Mouse (Mus musculus) CH12.LX (cell line): ENCODE measurements around the gene Tmem88b.

Experiments
- CHD2 ChIP-seq: IDR thresholded peaks from 2 replicates; pipeline ENCODE4 v1.6.1; 2011; ENCODE audit warnings: low read length, improper control_type of control experiment
- CTCF ChIP-seq, 2 experiments: IDR thresholded peaks in 1 of 2; conservative IDR thresholded peaks in 1 of 2; 2 replicates each; pipeline ENCODE4 v1.5.1; 2011 to 2012; ENCODE audit warnings: low read depth in 2 of 2, low read length in 2 of 2, improper control_type of control experiment in 1 of 2, inconsistent platforms in 1 of 2, mild to moderate bottlenecking in 1 of 2, moderate library complexity in 1 of 2
- E2F4 ChIP-seq: IDR thresholded peaks from 2 replicates; pipeline ENCODE4 v1.6.1; 2011; ENCODE audit warnings: low read depth, low read length, improper control_type of control experiment; ENCODE audit not compliant: insufficient replicate concordance
- EP300 ChIP-seq: IDR thresholded peaks from 2 replicates; pipeline ENCODE4 v1.6.1; 2011; ENCODE audit warnings: low read length, improper control_type of control experiment
- IRF4 ChIP-seq: IDR thresholded peaks from 2 replicates; pipeline ENCODE4 v1.6.1; 2014; ENCODE audit warnings: low read depth, mild to moderate bottlenecking, inconsistent platforms, low read length, improper control_type of control experiment
- MAFK ChIP-seq: IDR thresholded peaks from 2 replicates; pipeline ENCODE4 v1.6.1; 2011; ENCODE audit warnings: low read length, improper control_type of control experiment; ENCODE audit not compliant: insufficient replicate concordance
- MAZ ChIP-seq: IDR thresholded peaks from 2 replicates; pipeline ENCODE4 v1.6.1; 2012; ENCODE audit warnings: low read depth, mild to moderate bottlenecking, inconsistent platforms, low read length, improper control_type of control experiment, moderate library complexity
- PAX5 ChIP-seq: IDR thresholded peaks from 2 replicates; pipeline ENCODE4 v1.6.1; 2012; ENCODE audit warnings: low read length, inconsistent platforms, mixed read lengths
- POLR2A ChIP-seq: IDR thresholded peaks from 2 replicates; pipeline ENCODE4 v1.6.1; 2011; ENCODE audit warnings: low read depth, mild to moderate bottlenecking, improper control_type of control experiment, low read length
- POLR2AphosphoS2 ChIP-seq: IDR thresholded peaks from 2 replicates; pipeline ENCODE4 v1.6.1; 2011; ENCODE audit warnings: low read depth, low read length, improper control_type of control experiment
- RAD21 ChIP-seq: IDR thresholded peaks from 2 replicates; pipeline ENCODE4 v1.6.1; 2011; ENCODE audit warnings: low read depth, mild to moderate bottlenecking, low read length, improper control_type of control experiment, moderate library complexity
- USF1 ChIP-seq: IDR thresholded peaks from 2 replicates; pipeline ENCODE4 v1.6.1; 2014; ENCODE audit warnings: low read depth, mild to moderate bottlenecking, inconsistent platforms, low read length, improper control_type of control experiment
- ZC3H11A ChIP-seq: IDR thresholded peaks from 2 replicates; pipeline ENCODE4 v1.6.1; 2012; ENCODE audit warnings: low read depth, mild to moderate bottlenecking, inconsistent platforms, low read length, improper control_type of control experiment

DNA sequence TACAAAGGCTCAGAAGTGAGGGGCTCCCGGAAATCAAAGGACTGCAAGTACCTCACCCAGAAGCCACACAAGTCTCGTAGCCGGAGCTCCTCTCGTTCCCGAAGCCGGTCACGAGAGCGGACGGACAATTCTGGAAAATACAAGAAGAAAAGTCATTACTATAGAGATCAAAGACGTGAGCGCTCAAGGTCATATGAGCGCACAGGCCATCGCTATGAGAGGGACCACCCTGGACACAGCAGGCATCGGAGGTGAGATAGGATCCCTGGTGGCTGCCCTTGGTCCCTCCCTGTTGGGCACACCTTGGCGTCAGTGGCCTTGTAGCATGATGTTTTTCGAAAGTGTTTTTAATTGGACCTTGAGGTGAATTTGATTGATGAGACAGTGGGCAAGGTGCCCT lies 37.8 kb upstream of the Tmem88b start:
- TF ChIP-seq USF1 = no peak
- no peak for TF ChIP-seq POLR2A
- no peak for TF ChIP-seq ZC3H11A
- no peak for TF ChIP-seq PAX5
- no peak for TF ChIP-seq POLR2AphosphoS2
- no peak for TF ChIP-seq CTCF (conservative IDR thresholded peaks at IDR 0.05 in 1 of 2, IDR thresholded peaks at IDR 0.05 in 1 of 2; ENCODE audit: low read depth in 2 of 2, low read length in 2 of 2)
- no peak for TF ChIP-seq MAZ
- no peak for TF ChIP-seq RAD21
- no peak for TF ChIP-seq EP300
- no peak for TF ChIP-seq CHD2
- no peak for TF ChIP-seq E2F4
- no peak for TF ChIP-seq MAFK
- no peak for TF ChIP-seq IRF4
